ENCODE assay signal across 15 mouse cellular contexts in the genomic region with DNA sequence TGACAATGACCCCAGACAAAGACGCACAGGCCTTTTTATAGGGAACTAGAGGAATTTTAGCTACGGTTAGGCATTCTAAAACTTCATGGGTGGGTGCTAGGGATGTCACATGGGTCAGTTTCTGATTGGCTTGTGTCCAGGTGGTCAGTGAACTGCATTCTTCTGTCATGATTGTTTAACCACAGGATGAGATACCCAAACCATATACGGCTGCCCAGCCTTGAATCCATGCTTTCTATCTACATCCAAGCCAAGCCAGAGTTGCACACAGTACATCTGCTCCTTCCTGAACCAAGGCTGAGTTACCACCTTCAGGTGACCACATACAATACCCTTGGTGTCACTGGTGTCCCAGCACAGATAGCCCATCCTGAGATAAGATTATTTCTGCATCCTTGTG.
"Had no signal": no experiment of that assay in that cellular context is flagged by ENCODE, and none has a peak within 500 bp of the region (broad histone marks: within the 10 kb centered on the region; RNA-seq: fewer than 3 reads in every experiment).

No protein-coding gene starts in this region.

- H3K27me3 ChIP-seq: midbrain, embryonic 13.5 days; midbrain, embryonic 15.5 days; neural tube, embryonic 12.5 days; stomach, embryonic 15.5 days had no signal

- H3K36me3 ChIP-seq: midbrain, embryonic 13.5 days; midbrain, embryonic 15.5 days; neural tube, embryonic 12.5 days; stomach, embryonic 15.5 days had no signal

- H3K9ac ChIP-seq: lung, embryonic 14.5 days; midbrain, embryonic 13.5 days; midbrain, embryonic 15.5 days; neural tube, embryonic 12.5 days; stomach, embryonic 15.5 days had no signal

- ATAC-seq: midbrain, embryonic 13.5 days; midbrain, embryonic 15.5 days had no signal

- H3K4me2 ChIP-seq: lung, embryonic 14.5 days; midbrain, embryonic 11.5 days; midbrain, embryonic 13.5 days; midbrain, embryonic 15.5 days; neural tube, embryonic 12.5 days; stomach, embryonic 15.5 days had no signal

- H3K4me3 ChIP-seq: midbrain, embryonic 13.5 days; midbrain, embryonic 15.5 days; neural tube, embryonic 12.5 days; stomach, embryonic 15.5 days had no signal

- H3K27ac ChIP-seq: macrophage; midbrain, embryonic 13.5 days; midbrain, embryonic 15.5 days; neural tube, embryonic 12.5 days; stomach, embryonic 15.5 days; stomach, postnatal 0 days had no signal

- DNase-seq: lung, adult 18-20 months; lung, embryonic 14.5 days; lung, postnatal 10 days; lung, postnatal 36 days; right cerebral cortex, postnatal 14 days; thymus, adult 2 months; thymus, postnatal 25 days; thymus, postnatal 4 days had no signal

- H3K4me1 ChIP-seq: midbrain, embryonic 13.5 days; midbrain, embryonic 15.5 days; neural tube, embryonic 12.5 days; stomach, embryonic 15.5 days had no signal

- H3K9me3 ChIP-seq: midbrain, embryonic 13.5 days; midbrain, embryonic 15.5 days; neural tube, embryonic 12.5 days; stomach, embryonic 15.5 days had no signal
